Mouse (Mus musculus) bone marrow, adult 2 months (tissue): Measurements from ENCODE around the gene S100b. TPM values are rescaled to one million over a fixed set of nuclear protein-coding genes. Genes with fewer than 3 reads are reported as not detected.

ENCODE experiments used
- H3K27ac ChIP-seq: fragments of 200-500 bp; 2 replicates; pipeline ENCODE4 v1.5.1; 2012; ENCODE audit warnings: low read depth, mild to moderate bottlenecking, control low read depth, inconsistent platforms, low read length; ENCODE audit not compliant: control insufficient read depth, poor library complexity, insufficient read depth
- H3K4me1 ChIP-seq: fragments of 200-500 bp; 2 replicates; pipeline ENCODE4 v1.6.1; 2011; ENCODE audit warnings: low read length; ENCODE audit not compliant: control insufficient read depth, insufficient read depth
- H3K4me3 ChIP-seq: fragments of 200-500 bp; replicated peaks from 2 replicates; pipeline ENCODE3; 2011; ENCODE audit warnings: mild to moderate bottlenecking, low read depth, low read length, control low read depth; ENCODE audit not compliant: control insufficient read depth
- CTCF ChIP-seq: fragments of 200-500 bp; IDR thresholded peaks from 2 replicates; pipeline ENCODE4 v1.5.1; 2011; ENCODE audit warnings: low read length, control low read depth; ENCODE audit not compliant: control insufficient read depth, insufficient read depth
- POLR2A ChIP-seq: fragments of 200-500 bp; IDR thresholded peaks from 2 replicates; pipeline ENCODE4 v1.6.1; 2011; ENCODE audit warnings: low read depth, mild to moderate bottlenecking, control low read depth, low read length, borderline replicate concordance; ENCODE audit not compliant: control insufficient read depth
- WGBS: fragments of 180-500 bp; shearing (Covaris S2); methylation state at CpG from one replicate; pipeline ENCODE4 v1.1.7; 2018; 5-methylcytosine and 5-hydroxymethylcytosine counted together
- polyA plus RNA-seq: library from polyadenylated mRNA; stranded (reverse); fragments of >200 nt; gene quantifications from 2 replicates; pipeline ENCODE4 v1.2.4, GENCODE M21; 2011; ENCODE audit warnings: low replicate concordance; ENCODE audit not compliant: missing spikeins, insufficient read depth, insufficient read length

The S100b gene
- polyA plus RNA-seq, 1 experiment, result 3.4 TPM

DNA sequence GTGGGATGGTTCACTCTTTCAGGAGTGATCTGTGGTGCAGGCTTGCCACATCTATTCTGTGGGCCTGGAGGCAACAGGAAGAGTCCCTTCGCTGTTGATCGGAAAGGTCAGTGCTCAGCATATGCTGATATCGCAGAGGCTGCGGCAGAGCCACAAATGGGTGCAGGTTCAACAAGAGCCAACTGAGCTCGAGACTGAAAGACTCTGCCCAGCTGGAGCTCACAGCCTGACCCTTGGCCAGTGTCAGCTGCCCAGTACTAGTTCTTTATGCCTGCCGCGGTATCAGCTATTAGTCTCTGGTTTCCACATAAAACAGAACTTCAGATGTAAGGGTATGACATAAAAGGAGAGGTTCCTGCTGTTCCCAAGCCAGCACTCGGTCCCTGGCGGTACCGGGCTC, 21.6 kb downstream of the S100b start:
- TF ChIP-seq POLR2A (no peak), CTCF (no peak)
- no peak overlapping the region for H3K27ac ChIP-seq
- no peak overlapping the region for H3K4me3 ChIP-seq
- WGBS, result 84% methylated on average over 10 of the region's 10 CpGs
- no peaks in the 10 kb centered on the region for H3K4me1 ChIP-seq

DNA sequence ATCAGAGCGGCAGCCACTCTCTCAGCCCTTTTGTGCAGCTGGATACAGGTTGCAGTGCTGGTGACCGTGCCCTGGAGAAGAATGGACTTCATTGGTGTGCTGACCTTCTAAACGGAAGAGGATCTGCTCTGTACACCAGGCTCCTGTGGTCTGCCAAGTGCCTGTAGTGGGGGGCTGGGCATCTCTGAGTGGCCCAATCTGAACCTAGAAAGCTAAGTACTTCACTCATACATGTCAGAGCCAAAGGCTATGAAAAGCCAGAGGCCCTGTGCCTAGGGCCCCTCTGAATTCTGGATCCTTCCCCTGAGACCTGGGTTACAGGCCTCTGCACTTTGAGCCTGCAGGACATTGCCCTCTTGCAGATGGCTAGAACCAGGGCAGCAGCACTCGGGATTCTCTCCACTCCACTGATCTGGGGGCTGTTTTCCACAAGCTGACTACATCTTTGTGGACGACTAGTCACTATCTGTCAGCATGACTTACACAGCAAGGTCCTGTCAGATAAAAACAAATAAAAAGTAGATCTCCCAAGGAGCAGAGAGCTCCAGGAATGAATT, 25.0 kb downstream of the S100b start:
- Histone ChIP-seq H3K27ac (no peak overlapping the region), H3K4me1 (no peaks in the 10 kb centered on the region), H3K4me3 (no peak overlapping the region)
- TF ChIP-seq CTCF (no peak), POLR2A (no peak)
- 74% methylated on average over 5 of the region's 5 CpGs for WGBS

DNA sequence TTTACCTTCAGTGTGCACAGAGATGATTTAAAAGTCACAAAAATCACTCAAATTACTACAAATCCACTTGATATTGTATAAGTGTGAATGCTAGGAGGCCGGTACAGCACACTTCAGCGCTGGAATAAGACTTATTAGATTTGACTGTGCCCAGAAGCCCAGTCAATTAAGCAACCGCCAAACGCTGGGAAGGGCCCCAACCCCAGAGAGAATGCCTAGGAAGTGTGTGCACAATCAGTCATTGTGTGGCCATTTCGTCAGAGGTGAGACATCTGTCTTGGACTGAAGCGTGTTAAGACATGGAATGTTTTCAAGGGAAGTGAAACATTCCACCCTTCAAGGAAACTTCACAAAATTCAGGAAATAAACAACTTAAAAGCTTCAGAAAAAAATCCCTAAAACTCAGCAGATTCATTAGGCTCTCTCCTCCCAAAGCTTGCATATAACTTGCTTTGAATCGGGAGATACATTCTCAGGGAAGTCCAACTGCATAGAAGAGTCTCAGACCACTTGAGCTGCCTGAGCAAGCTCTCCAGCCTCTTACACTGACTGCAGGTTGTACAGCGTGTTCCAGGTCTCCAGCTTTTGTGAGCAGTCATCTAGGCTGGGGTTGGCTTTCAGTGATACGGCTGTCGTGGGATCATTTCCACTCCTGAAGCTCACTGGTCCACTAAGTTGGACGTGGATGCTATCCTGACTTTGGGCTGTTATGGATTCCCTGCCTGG, 34.8 kb downstream of the S100b start:
- Histone ChIP-seq H3K27ac (no peak overlapping the region), H3K4me1 (peaks cover 1% of the 10 kb centered on the region; the same call in 1 of the 2 replicates), H3K4me3 (no peak overlapping the region)
- WGBS, result 75% methylated on average over 11 of the region's 11 CpGs
- TF ChIP-seq POLR2A (no peak), CTCF (no peak)

DNA sequence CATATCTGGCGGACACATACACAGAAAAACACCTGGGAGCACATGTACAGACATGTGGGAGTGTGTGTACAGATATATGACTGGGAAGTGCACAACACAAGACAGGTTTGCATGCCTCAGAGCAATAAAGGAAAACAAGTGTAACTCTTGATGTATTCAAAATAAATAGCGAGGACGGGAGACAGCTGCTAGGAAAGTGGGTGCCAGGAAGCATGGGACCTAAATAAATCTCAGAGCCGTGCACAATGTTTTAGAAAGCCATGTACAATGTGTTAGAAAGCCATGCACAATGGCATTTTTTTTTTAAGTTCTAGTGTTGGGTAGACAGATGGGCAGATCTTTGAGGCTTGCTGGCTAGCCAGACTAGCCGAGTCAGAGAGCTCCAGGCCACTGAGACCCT, 35.4 kb downstream of the S100b start:
- TF ChIP-seq POLR2A (no peak), CTCF (no peak)
- Histone ChIP-seq H3K27ac (no peak overlapping the region), H3K4me1 (peaks cover 1% of the 10 kb centered on the region; the same call in 1 of the 2 replicates), H3K4me3 (no peak overlapping the region)
- 87% methylated on average over 5 of the region's 5 CpGs for WGBS

DNA sequence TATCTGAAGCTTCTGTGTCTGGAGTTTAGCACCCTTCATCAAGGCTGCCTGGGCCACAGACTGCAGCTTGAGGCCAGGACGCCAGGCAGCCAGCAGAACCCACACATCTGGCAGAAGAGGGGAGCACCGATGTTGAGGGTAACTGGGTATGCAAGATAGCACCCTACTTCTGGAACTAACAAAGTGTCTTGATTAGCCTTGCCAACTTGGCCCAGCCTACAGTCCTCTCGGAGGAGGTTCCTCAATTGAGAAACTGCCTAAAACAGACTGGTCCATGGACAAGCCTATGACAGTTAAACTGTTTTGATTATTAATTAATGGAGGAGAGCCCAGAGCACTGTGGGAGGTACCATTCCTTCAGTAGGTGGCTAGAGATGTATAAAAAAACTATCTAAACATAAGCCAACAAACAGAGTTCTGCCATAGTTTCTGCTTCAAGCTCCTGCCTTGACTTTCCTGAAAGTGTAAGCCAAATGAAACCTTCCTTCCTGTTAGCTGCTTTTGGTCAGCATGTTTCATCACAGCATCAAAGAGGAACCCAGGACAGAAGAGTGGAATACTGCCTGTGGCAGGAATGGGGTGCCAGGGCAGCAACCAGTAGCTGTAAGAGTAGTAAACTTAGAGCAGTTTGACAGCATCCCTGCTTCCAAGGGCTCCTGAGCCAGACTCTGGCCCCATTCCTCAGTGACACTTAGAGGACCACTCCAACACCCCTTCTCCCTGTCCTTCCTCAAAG, 36.5 kb downstream of the S100b start:
- no peak overlapping the region for H3K27ac ChIP-seq
- WGBS, result 27% methylated on average over 3 of the region's 3 CpGs

DNA sequence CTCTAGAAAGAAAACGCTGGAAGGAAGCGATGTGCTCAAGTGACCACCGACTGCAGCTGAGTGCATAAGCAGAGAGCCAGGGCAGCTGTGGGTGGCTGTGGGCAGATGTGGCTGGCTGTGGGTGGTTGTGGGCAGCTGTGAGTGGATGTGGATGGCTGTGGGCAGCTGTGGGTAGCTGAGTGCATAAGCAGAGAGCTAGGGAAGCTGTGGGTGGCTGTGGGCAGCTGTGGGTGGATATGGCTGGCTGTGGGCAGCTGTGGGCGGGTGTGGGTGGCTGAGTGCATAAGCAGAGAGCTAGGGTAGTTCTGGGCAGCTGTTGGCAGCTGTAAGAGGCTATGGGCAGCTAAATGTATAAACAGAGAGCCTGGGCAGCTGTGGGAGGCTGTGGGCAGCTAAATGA, 39.6 kb downstream of the S100b start:
- WGBS, result 73% methylated on average over 4 of the region's 4 CpGs
- no peak overlapping the region for H3K4me3 ChIP-seq
- no peak for TF ChIP-seq CTCF
- TF ChIP-seq POLR2A, result no peak
- peaks cover 1% of the 10 kb centered on the region; the same call in 1 of the 2 replicates for H3K4me1 ChIP-seq
- no peak overlapping the region for H3K27ac ChIP-seq

More for the DNA sequence above, 36.5 kb downstream of the S100b start:
- TF ChIP-seq CTCF (no peak), POLR2A (no peak)
- Histone ChIP-seq H3K4me1 (peaks cover 1% of the 10 kb centered on the region; the same call in 1 of the 2 replicates), H3K4me3 (no peak overlapping the region)

DNA sequence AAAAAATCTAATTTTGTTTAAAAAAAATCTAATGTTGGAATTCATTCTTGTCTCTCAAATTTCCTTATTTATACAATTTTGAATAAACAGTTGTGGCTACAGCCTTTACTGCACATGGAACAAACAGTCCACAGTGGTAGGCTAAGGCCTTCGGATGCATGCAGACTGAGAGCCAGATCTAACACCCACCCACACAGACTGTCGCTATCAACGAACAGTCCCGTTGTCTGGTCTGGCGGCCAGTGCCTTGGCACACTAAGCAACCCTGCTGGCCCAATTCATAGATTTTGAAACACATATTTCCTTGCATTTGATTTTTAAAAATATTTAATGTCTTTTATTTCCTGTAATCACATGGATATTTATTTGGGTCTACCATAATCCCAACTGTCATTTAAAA, 46.5 kb downstream of the S100b start:
- WGBS, result 87% methylated on average over 5 of the region's 5 CpGs
- H3K4me3 ChIP-seq, result no peak overlapping the region
- no peak overlapping the region for H3K27ac ChIP-seq
- TF ChIP-seq POLR2A (no peak), CTCF (no peak)
- H3K4me1 ChIP-seq, result no peaks in the 10 kb centered on the region

DNA sequence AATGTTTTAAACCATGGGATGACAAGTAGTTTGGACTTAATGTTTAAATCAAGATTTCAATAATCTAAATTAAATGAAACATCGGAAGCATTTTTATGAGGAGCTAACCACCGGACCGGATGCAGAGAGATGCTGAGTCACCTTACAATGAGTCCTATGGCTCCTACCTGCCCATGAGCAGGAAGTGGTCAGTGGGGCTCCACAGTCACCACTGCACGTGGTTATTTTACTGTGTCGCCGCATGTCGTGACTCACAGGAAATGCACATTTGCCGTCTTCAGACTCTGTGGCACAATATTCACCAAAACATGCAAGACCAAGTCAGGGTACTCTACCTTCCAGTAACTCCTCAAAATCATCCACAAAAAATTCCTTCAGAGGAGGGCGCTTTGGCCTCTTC, 53.1 kb downstream of the S100b start:
- WGBS, result 9% methylated on average over 9 of the region's 9 CpGs
- no peak overlapping the region for H3K27ac ChIP-seq
- no peak for TF ChIP-seq POLR2A
- no peak for TF ChIP-seq CTCF
- no peak overlapping the region for H3K4me3 ChIP-seq
- H3K4me1 ChIP-seq, result no peaks in the 10 kb centered on the region; the same call in 1 of the 2 replicates

Other genes starting within 250 kb of the S100b start
- gene Zfp280b, start 221.2 kb upstream of the S100b start, polyA plus RNA-seq, result 3.1 and 4.7 TPM in 2 replicates
- not detected in 2 replicates for gene Slc5a4b, start 142.9 kb upstream of the S100b start, polyA plus RNA-seq
- gene Slc5a4a, start 106.4 kb upstream of the S100b start, polyA plus RNA-seq, result not detected in 2 replicates
- gene Prmt2, start 16.0 kb upstream of the S100b start, polyA plus RNA-seq, result 2.5 and 4.7 TPM in 2 replicates
- 1.9 and 2.0 TPM in 2 replicates for gene Dip2a, start 91.4 kb downstream of the S100b start, polyA plus RNA-seq
- 35.4 TPM in 1 of 2 replicates, not detected in the other for gene AC141477.1, start 186.6 kb downstream of the S100b start, polyA plus RNA-seq
- gene Pcnt, start 188.9 kb downstream of the S100b start, polyA plus RNA-seq, result 19.9 and 24.8 TPM in 2 replicates
- gene 2610028H24Rik, start 195.2 kb downstream of the S100b start, polyA plus RNA-seq, result not detected in 2 replicates
- gene Mcm3ap, start 215.1 kb downstream of the S100b start, polyA plus RNA-seq, result 17.1 and 34.0 TPM in 2 replicates
- 1.5 and 4.2 TPM in 2 replicates for gene Ybey, start 215.3 kb downstream of the S100b start, polyA plus RNA-seq